Mouse (Mus musculus) kidney, postnatal 14 days (tissue): Measurements from ENCODE around the gene Atp1b3.
"Not testable (repeated sequence)": the region's sequence is repeated elsewhere in the genome, so short reads cannot be mapped to it uniquely, and the experiment has no call there.

Experiments used
- DNase-seq: peaks from one replicate; pipeline ENCODE4 v3.0.0; 2022; ENCODE audit warnings: mixed read lengths

Gene Atp1b3

DNA sequence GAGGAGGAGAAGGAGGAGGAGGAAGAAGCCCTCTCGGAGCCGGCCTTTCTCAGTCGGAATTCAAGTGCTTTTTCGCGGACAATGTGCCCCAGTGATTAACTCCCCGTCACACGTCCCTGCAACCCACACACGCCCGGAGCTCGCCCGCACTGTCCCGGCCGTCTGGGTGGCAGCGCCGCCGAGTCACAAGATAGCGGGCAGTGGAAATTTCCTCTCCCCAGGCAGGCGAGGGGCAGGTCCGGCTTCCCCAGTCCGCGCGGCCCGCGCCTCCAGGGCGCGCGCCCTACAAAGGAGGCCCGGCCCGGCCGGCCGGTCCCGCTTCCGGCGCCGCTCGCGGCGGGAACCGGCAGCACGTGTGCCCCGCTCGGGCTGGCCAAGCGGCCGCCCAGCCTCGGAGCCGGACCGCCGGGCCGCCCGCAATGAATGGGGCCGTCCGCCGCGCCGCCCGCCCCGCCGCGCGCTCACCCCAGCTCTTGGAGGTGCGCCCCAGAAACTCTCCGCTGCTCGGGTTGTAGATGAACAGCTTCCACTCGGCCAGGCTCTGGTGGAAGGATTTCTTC lies 581 bp downstream of the Atp1b3 start:
- DNase-seq = peak; percentile 86

DNA sequence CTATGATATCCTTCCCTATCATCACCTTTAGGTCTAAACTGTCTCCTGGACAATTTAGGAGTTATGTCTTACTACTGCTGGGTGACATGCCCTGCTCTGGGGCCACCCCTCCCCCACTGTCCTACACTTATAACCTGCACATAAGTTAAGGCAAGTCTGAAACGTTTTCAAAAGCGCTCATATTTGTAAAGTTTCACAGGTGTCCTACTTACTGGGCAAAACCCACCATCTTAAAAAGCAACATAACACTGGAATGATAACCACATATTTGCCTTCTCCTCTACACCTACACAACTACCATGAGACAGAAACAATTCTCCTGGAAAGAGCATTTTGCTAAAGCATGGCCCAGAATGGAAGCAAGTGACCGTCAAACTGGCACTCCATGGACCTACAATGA lies 4.2 kb downstream of the Atp1b3 start:
- no peak for DNase-seq

DNA sequence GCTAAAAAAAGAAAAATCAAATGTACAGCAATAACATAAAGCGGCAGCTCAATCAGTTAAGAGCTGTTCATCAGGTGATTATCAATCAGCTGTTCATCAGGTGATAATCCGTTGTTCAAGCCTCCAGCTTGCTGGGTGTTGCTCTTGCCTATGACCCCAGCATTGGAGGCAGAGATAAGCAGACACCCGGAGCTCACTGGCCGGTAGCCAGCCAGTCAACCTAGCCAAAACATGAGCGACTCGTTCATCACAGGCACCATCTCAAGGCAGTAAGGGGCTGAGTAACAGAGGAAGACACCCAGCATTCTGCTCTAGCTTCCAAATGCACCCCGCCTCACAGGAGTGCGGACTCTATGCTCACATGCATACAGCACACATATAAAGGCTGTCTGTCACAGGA lies 10.4 kb downstream of the Atp1b3 start:
- DNase-seq = no peak

- no peak for DNase-seq
Observed at GRCm38 (mm10) chr9:96353121-96353769, 11.0 kb downstream of the Atp1b3 start.

- not testable (repeated sequence) for DNase-seq
Observed at GRCm38 (mm10) chr9:96351771-96352170, 12.5 kb downstream of the Atp1b3 start.

- DNase-seq = no peak
Observed at GRCm38 (mm10) chr9:96350476-96350875, 13.8 kb downstream of the Atp1b3 start.

DNA sequence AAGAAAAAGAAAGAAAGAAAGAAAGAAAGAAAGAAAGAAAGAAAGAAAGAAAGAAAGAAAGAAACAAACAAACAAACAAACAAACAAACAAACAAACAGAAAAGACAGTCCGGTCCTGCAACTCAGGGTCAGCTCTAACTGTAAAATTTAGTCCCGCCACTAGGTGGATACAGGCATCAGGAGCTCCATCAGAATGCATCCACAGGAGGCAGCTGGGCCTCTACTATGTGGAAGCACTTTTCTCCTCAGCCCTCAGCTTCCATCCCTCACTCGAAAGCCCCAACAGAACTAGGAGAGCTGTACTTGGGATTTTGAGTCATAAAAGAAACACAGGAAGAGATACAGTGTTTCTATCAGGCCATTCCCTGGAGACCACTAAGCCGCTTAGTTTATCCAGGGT lies 14.2 kb downstream of the Atp1b3 start:
- DNase-seq = peak; percentile 82

GRCm38 (mm10) chr9:96348885-96349284 lies 15.4 kb downstream of the Atp1b3 start:
- no peak for DNase-seq

DNA sequence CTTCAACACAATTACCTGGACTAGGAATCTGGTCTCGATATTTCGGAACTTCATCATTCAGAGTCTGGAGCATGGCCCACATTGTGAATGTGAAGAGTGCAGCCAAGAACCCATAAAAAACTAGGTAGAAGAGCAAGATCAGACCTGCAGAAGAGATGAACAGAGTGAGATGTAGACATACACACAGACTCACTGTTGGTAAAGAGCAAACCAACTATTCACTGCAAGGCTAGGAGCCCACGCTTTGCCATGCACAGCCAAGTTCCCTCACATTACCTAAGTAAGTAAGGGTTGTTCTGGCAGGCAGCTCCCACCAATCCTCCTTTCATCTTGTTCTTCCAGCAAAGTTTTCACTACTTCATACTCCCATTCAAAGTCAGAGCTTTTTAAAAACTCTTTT lies 18.5 kb downstream of the Atp1b3 start:
- no peak for DNase-seq

- DNase-seq = peak; percentile 8
Observed at GRCm38 (mm10) chr9:96331146-96331545, 33.1 kb downstream of the Atp1b3 start.

- peak; percentile 22 for DNase-seq
Observed at GRCm38 (mm10) chr9:96328226-96328625, 36.0 kb downstream of the Atp1b3 start.

- DNase-seq = peak; percentile 40
Observed at GRCm38 (mm10) chr9:96326496-96326923, 37.7 kb downstream of the Atp1b3 start.

DNA sequence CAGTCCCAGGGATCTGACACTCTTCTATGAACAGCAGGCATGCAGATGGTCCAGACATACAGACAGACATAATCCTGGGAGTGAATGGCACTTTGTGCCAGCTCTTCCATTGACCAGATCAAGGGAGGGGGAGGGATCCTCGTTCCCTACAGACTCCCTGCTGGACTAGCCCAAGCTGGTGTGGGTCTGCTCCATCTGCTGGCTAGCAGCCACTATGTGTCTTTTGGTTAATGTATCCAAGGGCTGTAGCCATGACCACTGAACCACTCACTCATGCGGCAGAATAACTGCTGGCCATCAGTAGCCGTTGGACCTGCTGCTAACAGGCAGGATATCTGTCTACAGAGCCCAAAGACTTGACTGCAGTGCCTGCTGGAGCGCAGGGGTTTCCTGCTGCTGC lies 39.7 kb downstream of the Atp1b3 start:
- peak; percentile 77 for DNase-seq

- DNase-seq = no peak
Observed at GRCm38 (mm10) chr9:96322411-96323152, 41.7 kb downstream of the Atp1b3 start.

DNA sequence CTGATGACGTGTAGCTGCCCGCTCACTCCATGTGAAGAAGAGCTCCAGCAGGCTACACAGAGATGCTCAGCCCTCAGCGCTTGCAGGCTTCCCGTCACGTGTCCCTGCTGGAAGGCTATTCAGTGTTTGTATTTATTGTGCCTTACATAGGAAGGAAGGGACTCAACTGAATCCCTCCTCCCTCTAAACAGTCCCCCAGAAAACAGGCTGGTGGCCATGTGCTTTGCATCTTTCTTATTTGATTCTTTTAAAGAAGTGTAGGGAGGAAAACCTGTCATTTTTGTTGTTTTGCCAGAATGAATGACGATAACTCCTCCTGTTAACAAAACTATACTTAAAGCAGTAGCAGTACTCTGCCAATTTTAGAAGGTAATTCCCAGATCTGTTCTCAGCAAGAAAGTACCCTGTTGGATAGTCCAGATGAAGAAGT lies 43.7 kb downstream of the Atp1b3 start:
- no peak for DNase-seq

DNA sequence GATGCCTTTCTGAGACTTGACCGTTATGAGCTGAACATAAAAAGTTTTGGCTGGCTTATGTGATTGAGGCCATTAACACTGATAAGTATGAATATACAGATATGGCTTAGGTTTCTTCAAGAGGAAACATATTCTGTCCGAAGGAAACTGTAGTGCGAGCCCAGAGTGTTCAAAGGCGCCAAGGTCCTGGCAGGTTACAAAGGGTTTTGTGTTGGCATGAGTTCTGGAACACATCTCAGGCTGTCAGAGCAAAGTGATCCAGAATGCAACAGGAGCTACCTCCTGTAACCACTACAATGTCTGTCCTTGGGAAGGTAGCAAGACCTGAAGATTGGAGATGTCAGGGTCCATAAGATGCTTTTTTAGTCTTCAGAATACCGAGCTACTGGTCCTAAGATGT lies 44.9 kb downstream of the Atp1b3 start:
- no peak for DNase-seq

DNA sequence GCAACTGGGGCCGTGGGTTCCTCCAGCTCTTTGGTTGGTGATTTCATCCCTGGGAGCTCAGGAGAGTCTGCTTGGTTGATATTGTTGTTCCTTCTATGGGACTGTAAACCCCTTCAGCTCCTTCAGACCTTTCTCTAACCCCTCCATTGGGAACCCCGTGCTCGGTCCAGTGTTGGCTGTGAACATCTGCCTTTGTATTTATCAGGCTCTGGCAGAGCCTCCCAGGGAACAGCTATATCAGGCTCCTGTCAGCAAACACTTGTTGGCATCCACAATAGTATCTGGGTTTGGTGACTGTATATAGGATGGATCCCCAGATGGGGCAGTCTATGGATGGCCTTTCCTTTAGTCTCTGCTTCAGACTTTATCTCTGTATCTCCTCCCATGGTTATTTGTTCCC lies 52.2 kb downstream of the Atp1b3 start:
- DNase-seq = no peak

DNA sequence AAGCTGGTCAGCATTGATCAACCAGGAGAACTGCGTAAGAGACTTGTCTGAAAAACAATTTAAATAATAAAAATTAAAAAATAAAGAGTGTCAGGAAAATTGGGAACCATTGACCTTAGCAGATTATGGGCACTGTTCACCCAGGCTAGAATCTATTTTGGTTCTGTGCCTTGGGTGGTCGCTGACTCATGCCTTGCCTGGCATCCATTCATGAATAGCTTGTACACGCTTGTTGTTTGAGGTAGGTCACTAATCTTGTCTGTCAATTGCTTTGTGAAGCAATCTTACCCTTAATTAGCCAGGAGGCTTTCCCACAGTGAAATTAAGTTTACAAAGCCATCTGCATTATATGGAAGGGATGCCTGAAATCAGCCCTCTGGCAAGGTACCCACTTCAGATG lies 55.4 kb downstream of the Atp1b3 start:
- DNase-seq = no peak

DNA sequence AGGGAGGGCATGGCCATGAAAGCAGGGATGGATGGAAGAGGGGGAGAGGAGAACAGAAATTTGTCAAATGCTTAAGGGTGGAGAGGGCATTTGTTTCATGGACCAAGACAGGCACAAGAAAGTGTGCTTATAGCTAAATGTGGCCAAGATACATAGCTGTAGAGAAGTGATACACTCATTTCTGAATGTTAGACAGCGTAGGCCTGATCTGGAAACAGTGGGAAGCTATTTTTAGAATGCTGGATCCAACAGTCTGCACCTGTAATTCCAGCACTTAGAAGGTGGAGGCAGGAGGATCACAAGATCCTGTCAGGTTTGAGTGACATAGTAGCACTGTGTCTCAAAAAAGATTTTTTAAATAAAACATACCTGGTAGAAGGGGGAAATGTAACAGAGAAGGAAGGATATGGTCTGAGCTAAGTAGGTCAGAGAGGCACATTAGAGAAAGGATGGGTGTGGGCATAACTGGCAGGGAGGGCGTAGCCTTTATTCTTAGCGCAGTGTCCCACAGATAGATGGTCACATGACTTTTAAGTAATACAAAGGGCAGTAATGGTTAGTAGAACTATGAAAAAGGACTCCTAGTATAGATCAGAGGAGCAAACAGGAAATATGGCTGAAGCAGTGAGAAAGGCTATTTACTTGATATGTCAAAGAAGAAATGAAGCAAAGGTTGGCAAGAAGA lies 64.8 kb downstream of the Atp1b3 start:
- no peak for DNase-seq

GRCm38 (mm10) chr9:96292144-96292543 lies 72.1 kb downstream of the Atp1b3 start:
- no peak for DNase-seq

DNA sequence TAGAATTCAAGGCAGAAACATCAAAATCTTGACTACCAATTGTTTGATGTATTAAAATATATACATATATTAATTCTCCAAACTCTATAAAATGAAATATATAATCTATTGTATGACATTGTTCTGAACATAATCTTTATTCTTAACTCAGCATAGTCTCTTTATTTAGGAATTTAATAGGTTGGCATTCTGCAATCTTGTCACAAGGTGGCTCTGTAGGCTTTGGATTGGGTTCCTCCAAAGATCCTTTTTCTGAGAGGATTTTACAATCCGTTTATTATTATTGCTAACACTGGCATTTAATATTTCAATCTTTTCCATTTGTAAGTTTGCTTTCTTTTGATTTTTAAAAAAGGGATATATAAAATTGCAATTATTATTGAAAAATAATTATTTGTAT lies 79.3 kb downstream of the Atp1b3 start:
- no peak for DNase-seq
